Mouse (Mus musculus) liver, adult 2 months (tissue): Measurements from ENCODE around the gene Plcb4.

Experiments
- CTCF ChIP-seq: fragments of 200-500 bp; IDR thresholded peaks from 2 replicates; pipeline ENCODE4 v1.5.1; 2011; ENCODE audit warnings: low read depth, low read length, control low read depth
- POLR2A ChIP-seq: fragments of 200-500 bp; IDR thresholded peaks from 2 replicates; pipeline ENCODE4 v1.6.1; 2011; ENCODE audit warnings: low read length, control low read depth; ENCODE audit not compliant: insufficient read depth; ENCODE audit errors: extremely low read depth

DNA sequence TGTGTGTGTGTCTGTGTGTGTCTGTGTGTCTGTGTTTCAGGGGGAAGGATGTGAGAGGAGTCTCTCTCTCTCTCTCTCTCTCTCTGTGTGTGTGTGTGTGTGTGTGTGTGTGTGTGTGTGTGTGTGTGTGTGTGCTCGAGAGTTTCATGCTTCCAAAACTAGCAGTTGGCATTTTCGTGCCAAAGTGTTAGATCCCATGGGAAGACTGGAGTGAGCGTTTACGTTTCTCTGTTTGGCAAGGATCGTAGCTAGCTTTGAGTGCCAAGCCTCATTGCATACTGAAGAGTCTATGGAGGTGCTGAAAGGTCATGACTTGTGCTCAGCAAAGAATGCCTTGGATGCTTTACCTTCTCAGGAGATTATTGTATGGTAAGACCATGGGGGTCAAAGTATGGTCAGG is 259.3 kb downstream of the Plcb4 start:
- TF ChIP-seq CTCF (no peak), POLR2A (no peak)
